Mouse (Mus musculus) MEL-GATA-1-ER (cell line): ENCODE data around the gene Fam172a.

Experiments
- DNase-seq: peaks from one replicate; pipeline ENCODE4 v3.0.0-alpha.2; 2012; ENCODE audit warnings: low read depth; ENCODE audit errors: extremely low read depth

Fam172a gene

GRCm38 (mm10) chr13:78211231-78212010 lies 509.6 kb downstream of the Fam172a start:
- no peak for DNase-seq

DNA sequence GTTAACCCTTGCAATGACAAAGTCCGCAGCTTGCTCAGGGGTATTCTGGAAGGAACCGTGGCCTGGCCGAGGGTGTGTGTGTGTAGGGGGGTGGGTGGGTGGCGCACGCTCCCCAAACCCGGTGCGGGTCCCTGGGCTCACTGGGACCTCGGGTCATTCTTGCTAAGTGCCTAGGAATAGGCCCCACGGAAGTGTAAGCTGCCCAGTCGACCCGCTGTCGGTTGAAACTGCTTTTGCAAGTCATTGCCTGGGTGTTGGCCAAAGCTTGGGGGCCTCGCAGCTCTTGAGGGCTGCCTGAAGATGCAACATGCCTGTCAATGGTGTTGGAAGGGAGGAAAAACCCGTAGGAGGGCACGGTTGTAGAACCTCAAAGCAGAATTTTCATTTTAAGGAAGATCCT lies 510.3 kb downstream of the Fam172a start:
- DNase-seq, result no peak

- no peak for DNase-seq
Measured at GRCm38 (mm10) chr13:78213155-78213554, 511.3 kb downstream of the Fam172a start.

DNA sequence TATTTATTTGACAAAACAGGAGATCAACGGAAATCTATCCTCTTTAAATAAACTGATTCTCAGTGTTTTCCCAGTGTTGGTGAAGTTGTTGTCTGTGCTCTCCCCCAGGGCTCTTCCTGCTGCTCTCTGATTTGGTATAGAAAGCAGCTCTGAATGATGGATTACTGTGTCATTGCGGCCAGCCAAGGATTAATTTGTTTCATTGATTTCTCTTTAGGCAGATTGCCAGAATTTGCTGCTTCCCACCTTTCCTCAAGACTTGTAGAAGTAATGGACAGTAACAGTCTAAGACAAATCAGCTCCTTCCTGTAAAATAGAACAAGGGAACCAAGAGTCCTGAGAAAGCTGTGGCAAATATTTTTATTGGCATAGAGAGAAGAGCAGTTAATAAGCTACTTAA lies 513.4 kb downstream of the Fam172a start:
- no peak for DNase-seq
